Mouse (Mus musculus): ENCODE data around the gene Rpl36a.

Gene Rpl36a

DNA sequence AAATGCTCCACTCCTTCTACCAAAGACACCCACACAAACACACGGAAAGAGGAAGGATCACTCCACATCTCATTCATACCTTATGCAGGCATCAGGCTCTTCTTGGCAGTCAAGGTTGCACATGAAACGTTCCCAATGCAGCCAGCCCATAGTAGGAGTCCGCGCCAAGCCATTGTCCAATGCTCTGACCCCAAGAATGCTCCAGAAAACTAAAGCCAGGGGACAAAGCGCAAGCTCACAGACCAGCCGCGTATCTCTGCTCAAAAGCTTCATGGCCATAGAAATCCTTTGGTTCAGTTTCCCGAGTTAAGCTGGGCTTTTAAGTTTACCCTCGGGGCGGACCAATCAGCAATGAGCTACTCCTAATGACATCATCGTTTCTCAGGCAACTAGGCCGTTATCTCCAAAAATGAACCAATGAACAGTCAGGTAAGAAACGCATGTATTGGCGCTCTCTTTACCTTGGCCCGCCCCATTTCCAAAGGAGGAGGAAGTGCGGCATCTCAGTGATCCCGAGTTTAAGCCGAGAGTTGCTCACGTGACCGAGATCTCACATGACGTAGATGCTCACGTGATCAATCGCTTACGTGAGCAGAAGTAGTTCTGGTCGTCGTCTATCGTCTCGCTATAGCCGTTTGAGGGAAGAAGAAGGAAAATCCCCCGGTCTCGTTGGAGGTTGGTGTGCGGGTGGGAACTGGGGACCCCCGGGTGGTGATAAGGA, 15.4 kb downstream of the Rpl36a start, which contains the start of the genes Gla and Hnrnph2:
TSS of gene Gla (minus strand) at position 467 of the 721 bp plus-strand sequence.
TSS of gene Hnrnph2 (plus strand) at position 521 of the 721 bp plus-strand sequence.
- DNase-seq: peak; percentile 99

GRCm38 (mm10) chrX:134601380-134602120, 16.1 kb downstream of the Rpl36a start:
- no peak for DNase-seq

DNA sequence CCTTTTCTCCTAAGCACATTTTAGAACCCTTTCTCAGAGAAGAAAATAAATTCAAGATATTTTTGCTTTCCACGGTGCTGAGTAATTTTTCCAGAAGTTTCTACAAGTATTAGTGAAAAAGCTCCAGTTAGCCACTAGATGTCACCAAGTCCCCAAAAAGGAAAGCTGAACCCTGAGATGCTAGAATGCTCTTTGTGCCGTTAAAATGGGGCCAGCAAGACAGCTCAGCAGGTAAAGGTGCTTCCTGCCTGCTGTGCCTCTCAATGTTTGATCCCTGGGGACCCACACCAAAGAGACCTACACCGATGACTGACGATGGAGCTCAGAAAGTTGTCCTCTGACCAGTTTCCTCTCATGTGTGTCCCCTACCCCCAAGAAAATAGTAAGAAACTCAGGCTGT, 24.0 kb downstream of the Rpl36a start:
- DNase-seq: peak; percentile 59

DNA sequence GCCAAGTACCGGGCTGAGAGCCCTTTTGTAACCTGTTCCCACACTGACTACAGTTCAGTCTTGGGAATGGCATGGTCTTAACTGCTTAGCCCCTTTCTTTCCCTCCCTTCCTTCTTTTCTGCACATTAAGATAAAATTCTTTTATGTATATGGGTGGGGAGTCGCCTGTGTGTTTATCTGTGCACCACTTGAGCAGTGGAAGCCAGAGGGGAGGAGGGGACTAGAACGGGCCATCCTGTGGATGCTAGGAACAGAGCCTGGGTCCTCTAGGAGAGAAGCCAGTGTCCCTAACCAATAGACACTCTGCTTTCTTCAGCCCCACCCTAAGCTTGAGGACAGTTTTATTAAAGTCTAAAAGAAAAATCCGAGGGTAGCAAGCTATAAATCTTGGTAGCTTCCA, 25.5 kb downstream of the Rpl36a start:
- DNase-seq: no peak

- DNase-seq: peak; percentile 85
Measured at GRCm38 (mm10) chrX:134612285-134612959, 27.0 kb downstream of the Rpl36a start.

DNA sequence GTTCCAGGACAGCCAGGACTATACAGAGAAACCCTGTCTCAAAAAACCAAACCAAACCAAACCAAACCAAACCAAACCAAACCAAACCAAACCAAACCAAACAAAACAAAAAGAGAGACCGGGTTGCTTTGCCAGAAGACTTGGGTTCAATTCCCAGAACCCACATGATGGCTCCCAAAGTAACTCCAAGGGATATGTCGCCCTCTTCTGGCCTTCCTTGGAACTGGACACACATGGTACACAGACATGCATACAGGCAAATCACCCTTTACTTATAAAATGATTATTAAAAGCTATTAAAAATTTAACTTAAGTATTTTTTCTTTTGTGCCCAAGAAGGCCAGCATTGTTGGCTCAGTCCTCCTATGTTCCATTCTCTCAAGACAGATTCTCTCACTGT, 28.9 kb downstream of the Rpl36a start:
- peak; percentile 14 for DNase-seq

GRCm38 (mm10) chrX:134619695-134620094, 34.2 kb downstream of the Rpl36a start:
- peak; percentile 6 for DNase-seq

DNA sequence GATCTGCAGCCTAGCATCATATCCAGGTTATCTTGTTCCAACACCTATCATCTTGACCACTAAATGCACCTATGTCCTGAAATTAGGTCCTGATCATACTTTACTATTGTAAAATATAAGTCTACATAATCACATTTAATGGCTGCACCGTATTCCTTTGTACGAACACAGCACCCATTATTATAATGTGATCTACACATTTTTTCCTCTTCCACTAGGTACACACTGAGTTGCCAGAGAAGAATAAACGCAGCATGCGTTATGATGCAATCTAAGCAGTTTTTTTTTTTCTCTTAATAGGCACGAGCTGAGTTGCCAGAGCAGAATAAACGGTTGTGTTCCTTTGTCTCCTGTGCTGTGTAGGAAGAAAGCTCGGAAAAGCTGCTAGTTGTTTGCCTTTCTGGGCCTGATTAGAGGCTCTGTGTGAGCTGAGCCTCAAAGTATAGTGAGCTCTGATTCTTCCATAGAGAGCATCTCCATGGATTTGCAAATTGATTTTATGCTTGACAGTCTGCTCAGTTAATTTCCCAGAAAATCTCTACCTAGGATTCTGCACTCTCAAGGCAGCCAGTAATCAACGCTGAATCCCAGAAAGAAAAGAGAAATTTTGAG, 34.9 kb downstream of the Rpl36a start:
- peak; percentile 34 for DNase-seq

GRCm38 (mm10) chrX:134621685-134622084, 36.2 kb downstream of the Rpl36a start:
- DNase-seq: no peak

DNA sequence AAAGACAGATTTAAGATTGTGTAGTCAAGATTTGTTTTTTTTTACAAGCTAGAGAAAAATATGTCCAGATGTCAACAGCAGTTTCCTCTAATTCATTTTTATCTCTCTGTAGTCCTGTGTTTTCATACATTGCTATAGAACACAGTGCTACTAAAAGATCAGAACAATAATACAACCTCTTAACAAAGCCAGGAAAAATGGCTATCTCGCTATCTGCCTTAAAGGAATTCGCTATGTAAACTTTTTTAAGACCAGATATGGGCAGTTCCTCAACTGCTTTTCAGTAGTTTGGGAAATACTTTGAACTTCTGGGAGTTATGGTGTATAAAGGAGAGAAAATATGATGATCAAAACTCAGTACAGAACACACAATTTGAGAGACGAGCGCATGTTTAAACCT, 37.9 kb downstream of the Rpl36a start:
- DNase-seq: no peak

DNA sequence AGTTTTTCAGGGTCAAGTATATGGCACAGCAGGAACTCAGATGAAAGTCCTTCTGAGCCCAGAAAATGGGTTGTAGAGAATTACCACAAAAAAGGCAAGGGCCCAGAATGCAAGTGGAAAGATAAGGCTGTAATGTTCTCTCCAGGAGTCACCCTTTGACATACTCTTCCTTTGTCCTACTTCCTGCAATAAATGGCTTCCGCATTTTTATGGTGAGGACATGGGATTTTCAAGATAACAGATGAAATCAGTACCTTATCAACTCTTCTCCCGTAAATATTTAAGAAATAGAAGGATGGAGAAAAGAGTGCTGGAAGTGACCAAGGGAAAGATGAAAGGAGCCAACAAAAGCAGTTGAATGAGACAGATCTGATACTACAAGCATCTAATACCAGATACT, 42.7 kb downstream of the Rpl36a start:
- no peak for DNase-seq

- DNase-seq: no peak
Measured at GRCm38 (mm10) chrX:134632710-134633109, 47.3 kb downstream of the Rpl36a start.

DNA sequence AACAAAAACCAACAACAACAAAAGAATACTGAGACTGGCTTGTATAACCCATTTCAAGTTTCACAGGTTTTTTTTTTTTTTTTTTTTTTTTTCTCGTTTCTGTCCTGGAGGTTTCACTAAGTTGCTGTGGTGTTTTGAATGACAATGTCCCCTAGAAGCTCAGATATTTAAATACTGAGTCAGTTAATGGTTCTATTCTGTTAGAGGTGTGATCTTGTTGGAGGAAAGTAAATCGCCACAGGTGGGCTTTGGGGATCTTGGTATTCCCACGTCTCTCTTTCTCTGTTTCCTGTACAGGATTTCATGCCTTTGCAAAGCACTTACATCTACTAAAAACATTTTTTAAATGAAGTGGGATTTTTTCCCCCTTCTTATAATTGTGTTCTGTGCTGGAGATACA, 49.7 kb downstream of the Rpl36a start:
- DNase-seq: no peak

DNA sequence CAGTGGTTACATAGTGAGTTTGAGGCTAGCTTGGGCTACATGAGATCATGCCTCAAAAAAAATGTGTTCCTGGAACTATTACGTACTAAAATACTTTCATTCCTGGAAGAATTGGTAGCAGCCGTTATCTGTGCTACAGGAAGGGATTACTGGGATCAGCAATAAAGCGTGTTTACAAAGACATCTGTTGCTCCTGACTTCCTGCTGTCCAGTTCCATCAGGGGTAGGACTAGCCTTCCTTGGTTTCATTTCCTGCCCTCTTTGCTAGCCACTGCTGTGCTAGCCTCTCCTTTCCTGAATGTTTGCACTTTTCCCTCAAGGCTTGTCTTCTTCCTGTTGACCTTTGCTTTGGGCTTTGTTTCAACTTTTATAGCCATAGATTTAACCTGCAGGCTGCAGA, 50.4 kb downstream of the Rpl36a start:
- DNase-seq: no peak
